Mouse (Mus musculus) retina, adult 2 months (tissue): Measurements from ENCODE around the gene Pcdh19.
"Not testable (repeated sequence)": the region's sequence is repeated elsewhere in the genome, so short reads cannot be mapped to it uniquely, and the experiment has no call there.

Experiments
- DNase-seq: peaks from one replicate; pipeline ENCODE4 v3.0.0-alpha.2; 2012; ENCODE audit warnings: low read depth, low spot score

Pcdh19 gene

DNA sequence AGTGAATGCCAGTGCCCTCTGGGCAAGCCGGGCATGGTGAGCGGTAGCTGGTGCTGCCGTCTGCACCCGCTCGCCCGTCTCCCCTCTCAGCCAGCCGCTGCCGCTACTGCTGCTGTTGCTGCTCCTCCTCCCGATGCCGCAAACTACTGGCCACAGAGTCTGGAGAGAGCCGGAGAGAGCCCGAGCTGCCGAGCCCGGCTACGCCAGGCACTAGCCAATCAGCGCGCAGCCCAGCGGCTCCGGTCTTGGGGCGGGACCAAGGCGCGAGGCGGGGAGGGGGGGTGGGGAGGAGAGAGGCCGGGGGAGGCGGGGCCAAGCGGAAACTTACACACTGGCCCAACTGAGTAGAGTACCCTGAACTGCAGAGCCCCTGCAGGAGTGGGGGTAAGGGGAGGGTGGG is at the start of gene Pcdh19:
Gene Pcdh19, minus strand, starts transcription at position 148 of the 400 bp plus-strand sequence.
- DNase-seq = no peak

- DNase-seq = no peak
Measured at GRCm38 (mm10) chrX:133735871-133736270, 47.1 kb upstream of the Pcdh19 start.

- no peak for DNase-seq
Measured at GRCm38 (mm10) chrX:133734984-133735383, 46.2 kb upstream of the Pcdh19 start.

DNA sequence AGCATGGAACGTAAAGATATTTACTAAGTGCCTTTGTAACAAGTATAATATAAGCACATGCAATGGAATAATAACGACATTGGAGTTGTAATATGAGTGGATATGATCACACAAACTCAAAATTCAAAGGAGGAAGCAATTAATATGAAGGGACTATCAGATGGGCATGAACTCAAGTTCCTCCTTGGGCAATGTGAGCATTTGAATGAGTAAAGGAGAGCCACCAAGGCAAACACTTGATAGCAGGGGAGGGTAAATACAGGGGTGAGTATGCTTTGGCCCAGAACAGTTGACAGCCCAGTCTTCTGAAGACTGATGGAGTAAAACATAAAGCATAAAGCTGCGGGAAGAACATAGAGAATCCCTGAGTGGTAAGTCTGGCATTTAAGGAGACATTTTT is 32.7 kb upstream of the Pcdh19 start:
- no peak for DNase-seq

DNA sequence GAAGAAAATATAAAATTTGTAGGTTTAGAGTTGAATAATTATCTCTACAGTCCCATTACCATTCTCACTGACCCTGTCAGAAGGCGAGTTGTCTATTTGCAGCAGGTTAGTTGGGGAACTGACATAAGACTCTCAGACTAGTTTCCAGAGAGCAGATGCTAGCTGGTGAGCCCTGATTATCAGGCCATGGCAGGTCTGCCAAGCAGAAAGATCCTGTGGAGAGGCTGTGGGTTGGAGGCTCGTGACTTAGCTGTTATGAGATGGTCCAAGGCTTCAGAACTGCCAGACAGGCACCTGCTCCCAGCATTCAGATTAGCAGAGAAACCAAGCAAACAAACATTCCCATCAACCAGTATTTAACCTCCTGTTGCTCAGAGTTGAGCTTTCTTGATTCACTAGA is 21.8 kb upstream of the Pcdh19 start:
- DNase-seq = no peak

DNA sequence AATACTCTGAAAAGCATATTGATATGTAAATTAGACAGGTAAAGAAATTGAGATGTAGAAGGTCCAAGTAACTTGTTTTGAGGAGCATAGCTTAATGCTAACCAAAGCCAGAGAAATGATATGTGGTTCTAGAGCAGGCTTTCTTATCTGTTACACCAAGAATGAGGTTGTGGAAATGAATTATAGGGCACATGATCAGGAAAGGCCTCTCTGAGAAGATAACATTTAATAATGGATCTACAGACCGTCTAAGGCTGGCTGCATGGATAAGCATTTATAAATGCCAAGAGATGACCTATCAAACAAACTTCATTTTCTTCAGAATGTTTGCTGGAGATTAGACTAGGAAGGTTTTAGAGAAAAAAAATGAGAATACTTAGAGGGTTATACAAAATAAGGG is 14.1 kb upstream of the Pcdh19 start:
- DNase-seq = no peak

GRCm38 (mm10) chrX:133697871-133698270 is 9.1 kb upstream of the Pcdh19 start:
- DNase-seq = not testable (repeated sequence)

DNA sequence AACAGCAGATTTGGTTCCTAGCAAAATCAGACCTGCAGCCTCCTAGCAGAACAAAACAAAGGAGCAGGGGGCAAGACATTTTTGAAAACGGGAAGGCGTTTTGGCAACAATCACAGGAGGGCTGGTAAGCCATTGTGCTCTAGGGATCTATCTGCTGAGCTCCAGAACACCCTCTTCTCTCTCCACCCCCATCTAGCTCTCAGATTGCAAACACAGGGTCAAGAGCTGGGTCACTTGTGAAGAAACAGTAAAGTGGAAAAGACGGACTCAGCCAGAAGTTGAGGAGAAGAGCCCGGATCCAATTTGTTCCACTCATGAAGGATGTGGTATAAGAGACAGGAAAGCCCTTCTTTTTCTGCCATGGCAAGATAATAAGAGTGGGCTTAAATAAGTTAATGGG is 7.7 kb upstream of the Pcdh19 start:
- DNase-seq = no peak

- DNase-seq = no peak
Measured at GRCm38 (mm10) chrX:133693037-133693760, 4.4 kb upstream of the Pcdh19 start.

DNA sequence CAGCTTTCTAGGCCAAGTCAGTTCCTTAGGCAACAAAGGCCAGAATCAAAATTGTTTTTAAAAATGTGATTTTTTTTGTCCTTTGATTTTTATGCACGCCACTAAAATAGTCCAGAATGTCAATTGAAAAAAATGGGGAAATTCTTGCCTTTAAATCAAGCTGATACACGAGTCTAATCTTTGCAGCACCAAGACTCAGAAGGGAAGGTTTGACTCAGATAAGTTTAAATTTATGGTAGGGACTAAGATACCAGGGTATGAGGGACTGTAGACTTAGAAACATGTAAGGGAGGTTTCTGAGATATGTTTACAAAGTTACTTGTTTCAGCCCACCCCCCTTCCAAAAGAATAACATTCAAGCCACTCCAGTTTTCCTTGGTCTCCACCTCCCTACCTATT is 3.6 kb upstream of the Pcdh19 start:
- DNase-seq = no peak

DNA sequence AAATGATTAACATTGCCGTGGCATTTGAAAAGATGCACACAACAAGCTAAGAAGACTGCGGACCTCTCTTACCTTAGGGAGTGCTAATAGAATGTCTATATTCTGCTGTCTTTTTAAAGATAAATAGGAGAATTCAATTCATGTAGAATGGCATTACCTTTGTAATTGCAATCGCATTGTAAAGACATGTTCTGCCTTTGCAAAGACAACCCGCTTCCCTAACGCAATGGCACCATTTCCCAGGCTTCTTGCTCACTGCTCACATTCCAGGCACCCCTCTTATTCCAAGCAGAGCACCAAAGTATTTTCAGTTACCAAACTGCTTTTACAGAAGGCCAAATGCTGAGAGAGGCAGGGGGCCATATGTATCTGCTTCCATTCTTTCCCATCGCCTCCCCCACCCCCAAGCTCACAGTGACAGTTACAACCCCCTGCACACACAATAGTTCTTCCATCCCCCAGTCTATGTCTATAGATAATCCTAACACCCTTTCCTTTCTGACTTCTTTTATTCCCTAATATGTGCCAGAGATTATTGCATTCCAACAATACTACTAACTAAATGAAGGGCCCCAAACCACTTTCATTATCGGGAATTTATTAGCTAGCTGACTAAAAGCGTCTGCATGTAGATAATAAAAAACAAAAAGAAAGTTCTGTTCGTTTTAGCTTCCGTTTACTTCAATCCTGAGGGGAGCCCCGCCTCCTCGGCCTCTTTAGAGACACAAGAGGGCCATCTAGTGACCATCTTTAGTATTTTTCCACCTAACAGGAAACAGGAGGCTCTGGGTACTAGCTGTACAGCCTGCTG is 3.0 kb upstream of the Pcdh19 start:
- DNase-seq = no peak

- DNase-seq = no peak
Measured at GRCm38 (mm10) chrX:133690822-133691221, 2.0 kb upstream of the Pcdh19 start.

DNA sequence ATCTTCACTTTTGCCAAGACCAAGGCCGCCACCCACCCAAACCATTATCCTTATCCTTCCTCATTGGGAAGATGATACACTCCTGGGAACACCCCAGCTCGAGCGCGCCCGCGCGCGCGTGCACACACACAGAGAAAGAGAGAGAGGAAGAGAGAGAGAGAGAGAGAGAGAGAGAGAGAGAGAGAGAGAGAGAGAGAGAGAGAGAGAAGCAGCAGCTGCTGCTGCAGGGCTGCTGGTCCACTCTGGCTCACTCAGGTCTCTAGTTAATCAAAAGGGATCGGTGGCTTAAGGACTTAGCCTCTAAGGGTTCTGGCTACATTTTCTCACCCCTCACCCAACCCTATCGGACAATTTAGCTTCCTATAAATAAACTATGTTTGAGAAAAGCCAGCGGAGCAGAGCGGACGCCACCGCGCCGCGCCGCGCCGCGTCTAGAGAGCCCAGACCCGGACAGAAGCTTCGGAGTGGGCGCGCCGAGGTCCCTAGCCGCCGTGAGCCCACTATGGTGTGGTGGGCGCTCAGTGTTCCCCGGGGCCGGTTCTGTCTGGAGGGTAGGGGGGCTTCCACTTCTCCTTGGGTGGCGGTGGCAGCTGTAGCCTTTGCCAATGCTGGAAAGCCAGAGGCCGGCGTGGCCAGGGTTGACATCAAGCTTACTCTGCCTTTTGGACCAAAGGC is 926 bp upstream of the Pcdh19 start:
- no peak for DNase-seq

- no peak for DNase-seq
Measured at GRCm38 (mm10) chrX:133688156-133688555, 631 bp downstream of the Pcdh19 start.

DNA sequence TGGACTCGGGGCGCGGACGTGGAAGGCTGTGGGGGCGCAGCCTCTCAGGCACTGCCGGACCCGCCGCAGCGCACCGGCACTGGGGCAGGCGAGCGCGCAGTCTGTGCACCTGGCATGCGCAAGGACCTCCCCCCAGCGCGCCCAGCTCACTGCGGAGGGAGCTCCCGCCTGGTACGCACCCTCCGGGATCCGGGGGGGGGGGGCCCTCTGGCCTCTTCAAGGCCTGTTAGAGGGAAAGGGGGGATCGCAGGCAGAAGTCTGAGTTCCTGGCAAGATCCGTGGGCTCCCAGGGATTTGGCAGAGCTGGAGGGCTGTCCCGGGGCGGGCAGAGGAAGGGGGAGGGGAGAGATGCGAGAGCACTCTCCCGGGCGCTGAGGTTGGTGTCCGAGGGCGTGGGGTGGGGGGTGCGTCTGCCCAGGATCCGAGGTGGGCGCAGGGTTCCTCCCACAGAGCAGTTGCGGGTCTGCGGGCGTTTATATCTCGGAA is 1.1 kb downstream of the Pcdh19 start:
- DNase-seq = no peak

- no peak for DNase-seq
Measured at GRCm38 (mm10) chrX:133686533-133687311, 2.1 kb downstream of the Pcdh19 start.

- DNase-seq = no peak
Measured at GRCm38 (mm10) chrX:133685572-133685971, 3.2 kb downstream of the Pcdh19 start.

GRCm38 (mm10) chrX:133683961-133684360 is 4.8 kb downstream of the Pcdh19 start:
- DNase-seq = no peak

DNA sequence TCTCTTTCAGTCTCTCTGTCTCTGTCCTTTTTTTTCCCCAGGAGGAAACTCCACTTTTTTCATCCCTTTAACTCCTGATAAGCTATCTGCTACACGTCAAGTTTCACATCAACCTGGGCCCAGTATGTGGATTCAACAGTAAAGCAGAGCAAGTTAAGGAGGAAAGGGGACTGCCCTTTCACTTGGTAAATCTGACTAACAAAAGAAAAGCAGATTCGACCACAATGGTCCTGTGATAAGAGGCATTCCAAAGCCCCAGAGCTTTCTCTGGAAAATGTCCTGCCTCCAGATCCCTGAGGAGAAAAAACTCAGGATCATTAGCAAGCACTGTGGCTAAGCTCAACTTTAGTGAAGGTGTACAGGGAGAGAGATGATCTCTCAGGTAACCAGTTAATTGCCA is 13.7 kb downstream of the Pcdh19 start:
- DNase-seq = no peak

DNA sequence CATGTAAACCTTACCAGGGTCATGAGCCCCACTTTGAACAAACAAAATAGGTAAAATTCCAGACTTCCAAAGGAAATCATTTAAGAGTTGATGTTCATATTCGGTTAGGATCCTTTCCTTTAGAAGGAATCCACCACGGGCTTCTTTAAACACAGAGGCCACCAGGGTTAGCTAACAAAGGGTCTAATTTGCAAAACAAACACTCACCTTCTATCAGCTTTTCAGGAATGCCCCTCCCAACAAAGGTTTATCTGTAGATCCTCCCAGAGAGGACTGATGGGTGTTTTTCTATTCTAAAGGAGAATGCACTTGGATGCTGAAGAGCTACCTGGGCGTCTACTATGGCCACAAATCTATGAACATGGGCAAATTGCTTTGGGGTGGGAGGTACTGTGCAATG is 15.0 kb downstream of the Pcdh19 start:
- no peak for DNase-seq

- no peak for DNase-seq
Measured at GRCm38 (mm10) chrX:133660111-133660510, 28.7 kb downstream of the Pcdh19 start.
